Mouse (Mus musculus) adrenal gland, postnatal 14 days (tissue): ENCODE measurements around the gene Pla2g2d. TPM values are rescaled to one million over a fixed set of nuclear protein-coding genes. Genes with fewer than 3 reads are reported as not detected.
A peak's percentile ranks its signal among the peaks of the same experiment; 100 is the strongest.
"Not testable (repeated sequence)": the region's sequence is repeated elsewhere in the genome, so short reads cannot be mapped to it uniquely, and the experiment has no call there.

Experiments used
- DNase-seq: peaks from one replicate; pipeline ENCODE4 v3.0.0; 2021; ENCODE audit warnings: mixed read lengths
- total RNA-seq: library from RNA; stranded (reverse); gene quantifications from 2 replicates; pipeline ENCODE4 v1.2.3, GENCODE M21; 2021

Gene Pla2g2d
- total RNA-seq, 1 experiment from 2014 or later = 1.1 TPM

DNA sequence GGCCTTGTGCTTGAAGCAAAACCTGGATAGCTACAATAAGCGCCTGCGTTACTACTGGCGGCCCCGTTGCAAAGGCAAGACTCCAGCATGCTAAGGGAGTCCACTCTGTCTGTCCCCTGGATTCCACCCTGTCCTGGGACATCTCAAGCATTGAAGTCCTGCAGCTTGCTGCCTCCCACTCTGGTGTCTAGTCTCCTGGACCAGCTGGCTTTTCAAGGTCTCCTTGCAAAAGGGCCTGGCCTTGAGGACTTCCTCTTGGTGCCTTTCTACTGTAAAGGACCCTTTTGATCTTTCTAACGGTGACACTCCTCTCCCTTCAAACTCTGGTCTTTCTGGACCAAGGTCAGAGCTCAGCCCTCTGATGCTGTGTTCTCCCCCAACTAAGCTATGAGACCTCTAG is 4.8 kb downstream of the Pla2g2d start:
- DNase-seq = peak; percentile 55

DNA sequence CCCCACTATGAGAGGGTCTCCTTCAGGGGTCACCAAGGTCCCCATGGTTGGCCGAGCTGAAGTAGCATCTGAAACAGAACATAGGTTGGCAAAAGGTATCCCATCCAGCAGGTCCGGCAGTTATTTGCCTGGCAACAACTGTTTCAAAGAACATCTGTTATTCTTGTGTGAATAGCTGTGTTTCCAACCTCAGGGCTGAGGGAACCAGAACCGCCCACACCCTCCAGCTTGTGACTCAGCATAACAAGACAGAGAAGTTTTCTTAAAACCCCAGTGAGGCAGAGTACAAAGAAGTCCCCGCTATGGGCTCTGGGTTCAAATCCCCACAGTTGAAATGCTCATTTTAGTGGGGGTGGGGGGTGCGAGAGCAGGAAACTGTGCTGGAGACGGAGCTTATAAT is 6.6 kb downstream of the Pla2g2d start:
- DNase-seq = peak; percentile 22

DNA sequence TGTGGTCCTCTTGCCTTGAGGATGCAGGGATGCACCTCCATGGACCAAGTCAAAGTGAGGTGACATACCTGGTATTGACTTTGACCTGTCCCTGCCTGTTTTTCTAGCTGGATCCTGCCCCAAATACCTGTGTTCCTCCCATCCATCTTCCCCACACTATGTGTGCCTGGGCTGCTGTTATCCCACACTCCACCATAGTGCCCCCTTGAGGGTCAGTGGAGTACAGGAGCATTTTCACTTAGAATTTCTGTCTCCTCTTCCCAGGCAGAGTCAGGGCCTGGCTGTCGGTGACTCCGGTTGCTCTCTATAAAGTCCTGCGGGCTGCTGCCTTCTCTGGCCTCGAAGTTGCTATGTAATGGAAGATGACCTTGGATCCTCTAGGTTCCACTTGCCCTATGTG is 10.2 kb downstream of the Pla2g2d start:
- no peak for DNase-seq

DNA sequence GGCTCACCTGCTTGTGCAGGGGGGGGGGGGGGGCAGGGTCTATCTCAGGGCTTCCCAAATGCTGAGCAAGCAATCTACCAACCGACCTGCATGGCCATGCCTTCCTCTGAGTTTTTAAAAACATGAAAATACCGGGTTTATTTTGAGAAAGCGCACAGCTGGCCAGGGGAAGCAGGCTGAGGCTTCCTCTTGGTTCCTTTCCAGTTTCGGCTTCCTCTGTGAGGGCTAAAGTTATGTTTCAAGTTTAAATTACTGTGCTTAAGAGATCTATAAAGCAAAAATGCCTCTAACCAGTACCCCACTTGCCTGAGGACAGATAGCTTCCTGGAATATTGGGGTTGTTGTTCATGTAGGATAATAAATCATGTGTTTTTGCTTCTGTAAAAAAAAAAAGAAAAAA is 10.6 kb downstream of the Pla2g2d start:
- DNase-seq = no peak

DNA sequence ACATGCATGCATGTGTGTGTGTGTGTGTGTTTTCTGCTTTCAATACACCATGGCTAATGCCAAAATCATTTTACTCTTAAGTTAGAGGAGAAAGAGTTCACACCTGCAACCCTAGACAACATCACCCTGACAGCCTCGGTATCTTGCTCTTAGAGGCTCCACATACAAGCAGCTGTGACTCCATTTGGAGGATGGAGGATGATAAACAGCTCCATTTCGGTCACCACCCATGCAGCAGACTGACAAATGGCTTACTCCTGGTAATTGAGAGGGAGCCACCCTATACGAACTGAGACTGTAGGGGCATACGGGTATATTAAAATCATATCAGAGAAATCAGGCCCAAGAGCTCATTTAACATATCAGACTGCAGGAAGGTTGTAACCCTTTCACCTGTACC is 12.8 kb downstream of the Pla2g2d start:
- no peak for DNase-seq

DNA sequence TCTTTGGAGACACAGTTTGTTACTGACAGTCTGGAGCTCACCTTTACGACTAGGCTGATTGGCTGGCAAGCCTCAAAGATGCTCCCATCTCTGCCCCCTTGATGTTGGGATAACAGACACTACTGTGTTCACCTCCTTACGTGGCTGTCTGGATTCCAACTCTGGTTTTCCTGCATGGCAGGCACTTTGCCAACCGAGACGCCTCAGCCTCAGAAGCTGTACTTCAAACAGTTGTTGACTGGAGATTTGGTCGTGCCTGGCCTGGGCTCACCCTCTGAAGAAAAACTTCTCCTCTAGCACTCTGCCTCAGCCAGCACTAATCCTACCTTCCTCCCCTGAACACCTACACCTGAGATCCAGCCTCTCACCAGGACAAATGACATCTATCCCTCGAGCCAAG is 15.9 kb downstream of the Pla2g2d start:
- DNase-seq = no peak

DNA sequence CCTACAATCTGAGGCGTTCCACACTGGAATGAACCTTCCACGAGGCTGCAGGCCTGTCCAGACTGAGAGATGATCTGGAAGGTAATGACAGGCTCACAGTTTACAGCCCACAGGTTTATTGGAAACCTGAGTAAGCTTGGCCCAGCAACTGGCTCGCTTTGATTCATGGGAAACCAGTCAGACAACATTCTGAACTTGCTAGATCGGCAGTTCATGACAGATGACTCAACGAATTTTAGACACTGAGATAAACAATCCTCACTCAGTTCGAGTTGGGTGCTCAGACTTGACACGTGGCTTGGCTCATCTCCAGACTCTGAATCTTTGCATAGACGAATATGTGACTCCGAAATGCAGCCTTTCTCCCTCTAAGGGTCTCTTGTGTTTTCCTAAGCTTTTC is 17.1 kb downstream of the Pla2g2d start:
- DNase-seq = no peak

DNA sequence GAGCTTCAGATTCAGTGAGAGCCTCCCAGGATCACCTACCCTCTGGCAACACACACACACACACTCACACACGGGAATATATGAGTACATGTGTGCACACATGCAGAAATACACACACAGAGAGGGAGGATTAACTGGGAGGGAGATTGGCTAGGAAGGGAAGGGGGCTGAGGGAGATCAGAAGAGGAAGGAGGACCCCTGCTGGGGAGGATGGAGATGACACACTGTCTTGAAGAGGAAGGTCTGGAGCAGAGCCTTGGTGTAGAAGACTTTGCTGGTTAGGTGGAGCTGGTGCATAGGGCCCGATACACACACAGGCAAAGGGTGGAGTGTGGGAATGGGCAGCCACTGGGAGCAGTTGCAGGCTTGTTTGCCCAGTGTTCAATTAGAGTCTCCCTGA is 17.7 kb downstream of the Pla2g2d start:
- peak; percentile 70 for DNase-seq

DNA sequence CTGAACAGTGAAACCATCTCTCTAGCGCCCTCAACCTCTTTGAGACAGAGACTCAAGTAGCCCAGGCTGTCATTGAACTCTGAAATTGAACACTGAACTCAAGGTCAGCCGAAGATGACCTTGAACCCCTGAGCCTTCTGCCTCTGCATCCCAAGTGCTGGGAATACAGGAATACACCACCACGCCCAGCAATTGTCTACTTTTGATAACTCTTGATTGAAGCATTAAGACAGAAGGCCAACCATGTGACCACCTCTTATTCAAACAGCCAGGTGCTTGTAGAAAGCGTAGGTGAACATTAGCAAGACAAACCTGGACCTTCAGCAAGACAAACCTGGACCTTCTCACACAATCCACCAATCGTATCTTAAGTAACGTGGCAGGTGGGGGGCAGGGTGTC is 18.8 kb downstream of the Pla2g2d start:
- no peak for DNase-seq

DNA sequence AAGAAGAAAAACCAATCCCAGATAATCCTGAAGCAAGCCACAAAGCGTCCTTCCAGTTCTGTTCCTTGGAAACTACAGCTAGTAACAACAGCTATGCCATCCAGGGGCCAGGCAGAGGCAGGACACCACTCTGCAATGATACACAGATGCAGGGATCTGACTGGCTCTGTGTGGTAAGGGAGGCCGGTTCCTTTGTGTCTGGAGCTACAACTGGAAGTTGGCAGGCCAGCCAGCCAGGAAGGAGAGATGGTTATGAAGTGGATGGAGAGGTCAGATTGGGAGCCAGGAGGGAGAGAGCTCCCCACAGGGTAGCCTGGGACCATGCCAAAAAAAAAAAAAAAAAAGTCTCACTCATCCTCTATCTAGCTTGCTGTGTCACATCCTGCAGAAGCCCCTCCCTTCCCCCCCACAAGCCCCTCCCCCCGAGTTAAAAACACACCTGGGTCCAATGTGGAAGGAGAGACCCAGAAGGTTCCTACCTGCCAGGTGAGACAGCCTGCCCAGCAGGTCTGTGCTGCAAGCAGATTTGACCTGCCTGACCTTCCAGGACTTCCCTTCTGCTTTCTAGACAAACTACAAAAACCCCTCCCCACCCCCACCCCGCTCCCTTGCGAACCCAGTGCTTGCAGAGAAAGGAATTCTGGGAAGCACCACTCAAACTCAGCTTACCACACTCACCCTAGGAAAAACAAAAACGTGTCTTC is 21.1 kb downstream of the Pla2g2d start:
- no peak for DNase-seq

DNA sequence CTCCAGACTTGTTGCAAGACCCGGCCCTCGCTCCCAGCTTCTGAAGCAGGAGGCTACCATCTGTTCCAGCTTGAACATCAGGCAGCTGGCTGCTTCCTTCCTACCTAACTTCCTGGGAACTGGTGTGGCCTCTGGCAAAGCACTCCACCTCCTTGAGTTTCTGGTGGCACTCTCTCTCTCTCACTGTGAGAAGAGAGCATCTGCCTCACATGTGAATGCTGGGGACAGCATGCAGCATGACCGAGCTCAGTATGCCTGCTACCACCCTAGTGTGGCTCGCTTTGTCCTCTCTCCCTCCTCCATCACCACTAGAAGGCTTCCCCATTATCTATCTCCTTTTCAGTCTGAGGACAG is 21.7 kb downstream of the Pla2g2d start:
- DNase-seq = no peak

DNA sequence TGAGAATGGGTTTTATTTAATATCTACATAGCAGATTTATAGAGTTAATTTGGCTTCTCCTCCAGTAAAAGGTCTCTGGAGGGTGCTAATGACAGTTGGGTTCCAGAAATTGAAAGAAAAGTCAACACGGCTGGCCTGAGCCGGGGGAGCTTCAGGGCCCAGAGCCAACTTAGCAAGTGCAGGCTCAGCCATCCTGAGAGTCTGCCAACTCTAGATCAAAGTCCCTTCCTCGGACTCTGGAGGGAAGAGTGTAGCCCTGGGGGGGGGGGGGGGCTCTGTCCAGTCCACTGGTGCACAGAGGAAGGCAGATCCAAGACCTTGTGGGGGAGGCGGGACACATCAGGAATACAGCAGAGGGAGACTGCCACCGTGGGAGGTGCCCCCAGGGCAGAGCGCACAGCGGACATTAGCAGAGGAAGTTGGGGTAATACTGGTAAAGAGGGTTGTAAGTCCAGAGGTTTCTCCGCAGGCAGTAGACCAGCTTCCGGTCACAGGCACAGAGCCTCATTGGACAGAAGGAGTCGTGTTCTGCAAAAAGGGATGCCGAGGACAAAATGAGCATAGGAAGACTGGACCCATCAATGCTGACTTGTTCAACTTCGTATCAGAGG is 24.7 kb downstream of the Pla2g2d start:
- peak; percentile 64 for DNase-seq

DNA sequence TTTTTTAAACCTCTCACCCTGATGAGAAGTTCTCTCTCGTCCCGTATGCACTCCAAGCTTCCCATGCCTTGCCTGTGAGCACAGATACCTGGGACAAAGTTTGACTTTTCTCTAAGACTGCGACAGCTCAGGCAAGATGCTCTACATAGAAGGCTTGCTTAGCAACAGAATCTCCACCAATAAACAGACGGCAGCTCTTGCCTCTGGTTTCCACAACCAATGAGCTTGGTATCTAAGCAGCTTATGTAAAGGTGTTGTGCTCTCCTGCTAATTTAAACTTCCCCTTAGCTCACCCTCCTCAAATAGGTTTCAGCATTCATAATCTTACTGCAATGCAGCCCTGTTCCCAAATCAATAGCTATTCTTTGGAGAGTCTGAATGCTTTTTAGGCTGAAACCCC is 26.1 kb downstream of the Pla2g2d start:
- DNase-seq = no peak

DNA sequence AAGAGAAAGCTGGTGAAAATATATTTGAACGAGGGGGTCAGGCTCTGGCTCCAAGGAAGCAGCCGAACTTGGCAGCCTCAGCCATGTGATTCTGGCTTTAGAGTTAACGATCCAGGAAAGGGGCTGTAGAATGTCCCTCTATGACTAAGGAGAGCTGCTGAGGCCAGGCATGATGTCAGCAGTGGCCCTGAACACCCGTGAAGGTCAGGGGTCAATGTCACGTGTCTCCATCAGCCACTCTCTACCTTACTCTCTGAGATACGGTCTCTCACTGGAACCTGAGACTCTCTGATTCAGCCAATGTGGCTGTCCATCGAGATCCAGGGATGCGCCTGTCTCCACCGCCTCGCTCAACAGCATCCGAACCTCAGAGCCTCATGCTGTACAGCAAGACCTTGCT is 27.4 kb downstream of the Pla2g2d start:
- DNase-seq = peak; percentile 46

DNA sequence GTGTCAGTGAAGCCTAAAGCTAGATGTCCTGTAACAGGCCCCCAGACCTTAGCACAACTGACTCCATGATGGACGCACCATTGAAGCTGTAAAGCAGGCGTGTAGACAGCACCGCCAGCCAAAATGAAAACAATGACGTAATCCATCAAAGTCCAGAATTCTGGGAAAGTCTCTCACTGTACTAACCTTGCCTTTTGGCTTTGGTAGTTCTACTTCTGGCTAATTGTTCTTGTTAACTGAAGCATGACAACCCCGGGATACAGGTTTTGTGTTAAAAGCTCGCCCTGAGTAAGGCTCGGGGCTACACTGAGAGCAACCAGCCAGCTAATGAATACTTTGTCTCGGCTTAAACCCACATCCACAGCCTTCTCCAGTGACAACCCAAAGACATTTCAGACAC is 29.7 kb downstream of the Pla2g2d start:
- no peak for DNase-seq

DNA sequence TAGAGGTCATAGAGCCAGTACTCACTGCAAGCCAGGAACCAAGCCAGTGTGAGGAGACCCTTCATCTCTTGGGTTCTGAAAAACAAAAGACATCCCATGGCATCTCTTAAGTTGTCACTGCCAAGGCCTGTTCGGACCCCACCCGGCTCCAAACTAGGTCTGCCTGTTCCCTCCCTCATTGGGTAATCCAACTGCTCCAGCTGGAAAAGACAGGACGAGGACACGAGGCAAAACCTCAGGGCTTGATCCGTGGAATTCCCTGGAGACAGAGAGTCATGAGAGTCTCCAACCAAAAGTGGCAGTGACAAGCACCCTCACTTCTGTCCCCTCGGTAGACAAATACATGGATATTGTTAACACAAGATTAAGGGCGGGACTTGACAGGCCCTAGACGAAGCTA is 30.6 kb downstream of the Pla2g2d start:
- no peak for DNase-seq

DNA sequence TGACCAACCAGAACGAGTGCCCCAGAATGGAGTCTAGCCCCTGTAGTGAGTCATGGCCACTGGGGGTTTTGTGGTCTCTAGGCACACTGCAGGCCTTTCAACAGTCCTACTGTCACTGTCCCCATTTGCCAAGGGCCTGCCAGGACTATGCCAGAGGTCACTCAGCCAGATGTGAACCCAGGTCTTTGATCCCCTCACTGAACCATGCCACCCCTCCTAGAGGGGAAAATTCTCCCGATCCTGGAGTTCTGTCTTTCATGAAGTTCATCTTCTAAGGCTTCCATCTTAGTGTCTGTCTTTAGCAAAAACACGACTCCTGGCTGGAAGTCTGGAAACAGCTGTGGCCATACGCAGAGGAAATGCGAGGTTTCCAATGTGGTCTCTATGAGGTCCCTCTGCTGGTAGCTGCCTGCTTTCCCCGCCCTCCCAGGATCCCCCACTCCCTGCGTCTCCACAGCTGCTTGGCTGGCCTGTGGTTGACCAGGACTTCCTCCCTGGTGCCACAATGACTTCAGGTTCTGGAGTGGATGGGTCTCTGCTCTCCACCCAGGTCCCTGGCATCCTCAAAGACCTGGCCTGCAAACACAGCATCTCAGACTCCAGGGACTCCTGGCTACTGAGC is 31.5 kb downstream of the Pla2g2d start:
- no peak for DNase-seq

DNA sequence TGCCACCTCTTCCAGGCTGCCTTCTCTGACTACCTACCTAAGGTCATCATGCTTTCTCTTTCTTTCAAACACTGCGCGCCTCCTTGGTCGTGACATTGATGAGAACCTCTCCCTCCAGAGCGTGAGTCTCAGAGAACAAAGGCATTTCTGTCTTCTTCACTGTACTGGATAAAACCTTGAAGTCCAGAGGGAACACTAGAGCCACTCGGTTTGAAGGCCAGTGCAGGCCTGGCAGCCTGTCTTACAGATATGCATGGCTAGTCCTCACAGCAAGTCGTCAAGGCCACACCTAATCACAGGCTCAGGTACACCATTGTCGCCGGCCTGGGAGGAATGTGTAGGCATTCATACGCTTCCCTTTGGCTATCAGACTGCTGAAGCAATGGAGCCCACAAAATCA is 40.6 kb downstream of the Pla2g2d start:
- no peak for DNase-seq

DNA sequence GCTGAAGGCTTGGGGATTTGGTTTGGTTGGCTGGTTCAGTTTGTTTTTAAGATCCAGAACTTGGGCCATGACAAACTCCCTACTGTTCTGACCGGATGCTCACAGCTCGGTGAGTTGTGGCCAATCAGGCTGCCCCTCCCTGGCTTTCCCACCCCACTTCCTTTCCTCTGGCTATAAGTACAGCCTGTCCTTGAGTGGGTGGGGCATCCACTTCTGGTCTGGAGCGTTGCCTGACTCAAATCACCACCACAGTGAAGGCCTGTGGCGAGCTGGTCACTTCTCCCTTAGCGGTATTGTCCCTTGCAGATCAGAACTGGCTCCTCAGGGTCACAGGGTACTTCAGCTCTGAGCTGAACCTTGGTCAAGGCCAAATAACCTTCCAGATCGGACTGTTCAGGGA is 42.2 kb downstream of the Pla2g2d start:
- DNase-seq = peak; percentile 60

DNA sequence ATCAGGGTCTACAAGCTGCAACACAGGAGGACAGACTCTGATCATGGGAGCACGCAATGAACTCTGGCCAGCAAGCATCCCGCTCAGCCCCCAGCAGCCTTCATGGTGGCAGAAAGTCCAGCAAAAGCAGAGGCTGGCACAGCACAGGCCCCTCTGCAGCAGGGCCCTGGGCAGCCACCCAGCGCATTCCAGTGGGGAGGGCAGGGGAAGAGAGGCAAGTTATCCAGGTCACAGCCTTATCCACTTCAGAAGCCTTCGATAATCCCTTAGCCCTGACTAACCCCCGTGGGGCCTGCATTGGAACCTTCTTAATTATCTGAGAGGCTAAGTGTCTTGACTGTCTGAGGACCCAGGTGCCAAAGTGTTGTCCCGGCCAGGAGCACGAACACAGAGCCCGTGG is 43.6 kb downstream of the Pla2g2d start:
- DNase-seq = peak; percentile 86

DNA sequence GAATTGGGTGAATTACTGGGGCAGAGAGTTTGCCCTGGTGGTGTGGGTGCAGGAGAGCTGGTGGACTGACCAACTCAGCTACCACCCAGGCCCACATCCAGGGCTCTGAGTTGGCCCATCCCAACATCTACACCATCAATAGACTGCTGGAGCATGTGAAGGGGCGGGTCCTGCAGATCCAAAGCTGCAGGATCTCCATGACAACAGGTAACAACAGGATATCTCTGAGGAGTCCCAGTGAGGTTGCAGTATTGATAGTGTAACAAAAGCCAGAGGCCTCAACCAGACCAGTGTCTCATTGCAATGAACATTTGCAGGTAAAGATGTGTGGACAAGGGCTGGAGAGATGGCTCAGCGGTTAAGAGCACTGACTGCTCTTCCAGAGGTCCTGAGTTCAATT is 45.5 kb downstream of the Pla2g2d start:
- DNase-seq = no peak

DNA sequence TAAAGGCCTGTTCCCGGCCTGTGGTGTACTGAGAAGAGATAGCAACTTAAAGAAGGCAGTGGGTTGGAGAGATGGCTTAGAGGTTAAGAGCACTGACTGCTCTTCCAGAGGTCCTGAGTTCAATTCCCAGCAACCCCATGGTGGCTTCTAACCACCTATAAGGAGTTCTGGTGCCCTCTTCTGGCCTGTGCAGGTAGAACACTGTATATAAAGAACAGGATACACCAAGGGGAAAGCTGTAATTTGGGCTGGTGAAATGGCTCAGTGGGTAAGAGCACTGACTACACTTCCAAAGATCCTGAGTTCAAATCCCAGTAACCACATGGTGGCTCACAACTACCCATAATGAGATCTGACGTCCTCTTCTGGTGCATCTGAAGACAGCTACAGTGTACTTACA is 48.6 kb downstream of the Pla2g2d start:
- DNase-seq = not testable (repeated sequence)

DNA sequence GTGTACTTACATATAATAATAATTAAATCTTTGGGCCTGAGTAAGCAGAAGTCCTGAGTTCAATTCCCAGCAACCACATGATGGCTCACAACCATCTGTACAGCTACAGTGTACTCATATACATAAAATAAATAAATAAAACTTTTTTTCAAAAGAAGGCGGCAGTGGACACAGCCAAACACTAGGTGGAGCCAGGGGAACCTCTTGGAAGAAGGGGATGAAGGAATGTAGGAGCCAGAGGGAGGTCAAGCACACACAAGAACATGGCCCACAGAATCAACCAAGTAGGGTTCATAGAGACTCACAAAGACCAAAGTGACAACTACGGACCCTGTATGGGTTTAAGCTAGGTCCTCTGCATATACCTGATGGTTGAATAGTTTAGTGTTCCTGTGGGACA is 49.1 kb downstream of the Pla2g2d start:
- peak; percentile 32 for DNase-seq
